Mouse (Mus musculus): ENCODE results near the gene Atp6v0a4. TPM values are rescaled to one million over a fixed set of nuclear protein-coding genes. Genes with fewer than 3 reads are reported as not detected.

The Atp6v0a4 gene
- polyA plus RNA-seq, 1 experiment from 2014 or later = 11.9 TPM

GRCm38 (mm10) chr6:38083204-38083603, 41.2 kb downstream of the Atp6v0a4 start:
- Histone ChIP-seq H3K27ac (replicated peaks) (no peak overlapping the region), H3K9me3 (ENCODE audit: control insufficient read depth, low read length) (no peaks in the 10 kb centered on the region), H3K4me2 (replicated peaks; ENCODE audit: low read depth) (no peak overlapping the region), H3K27me3 (ENCODE audit: control insufficient read depth, insufficient read depth, low read length) (no peaks in the 10 kb centered on the region), H3K4me3 (ENCODE audit: low read depth, low read length) (no peak overlapping the region), H3K4me1 (replicated peaks; ENCODE audit: control insufficient read depth, insufficient read depth) (no peaks in the 10 kb centered on the region), H3K36me3 (ENCODE audit: control insufficient read depth, insufficient read depth, low read length) (no peaks in the 10 kb centered on the region), H3K9ac (ENCODE audit: low read length) (no peak overlapping the region)
- WGBS = 34% methylated on average over 4 of the region's 4 CpGs
- TF ChIP-seq CTCF (IDR thresholded peaks at IDR 0.05; ENCODE audit: low read depth) (no peak), EP300 (optimal IDR thresholded peaks at IDR 0.05) (no peak)
- DNase-seq (ENCODE audit: low spot score) (no peak), ATAC-seq (ENCODE audit: low FRiP score, low TSS enrichment) (peak; percentile 35; the same call in 1 of the 2 replicates)

- no peaks in the 10 kb centered on the region for H3K9me3 ChIP-seq (ENCODE audit: control insufficient read depth, low read length)
- peak; percentile 67; the same call in 1 of the 2 replicates for ATAC-seq (ENCODE audit: low FRiP score, low TSS enrichment)
- no peaks in the 10 kb centered on the region for H3K36me3 ChIP-seq (ENCODE audit: control insufficient read depth, insufficient read depth, low read length)
- no peak for DNase-seq (ENCODE audit: low spot score)
- no peak overlapping the region for H3K9ac ChIP-seq (ENCODE audit: low read length)
- H3K4me3 ChIP-seq (ENCODE audit: low read depth, low read length) = no peak overlapping the region
- no peaks in the 10 kb centered on the region for H3K27me3 ChIP-seq (ENCODE audit: control insufficient read depth, insufficient read depth, low read length)
- peak overlapping the region; percentile 45 for H3K27ac ChIP-seq (replicated peaks)
- H3K4me2 ChIP-seq (replicated peaks; ENCODE audit: low read depth) = no peak overlapping the region
- no peaks in the 10 kb centered on the region for H3K4me1 ChIP-seq (replicated peaks; ENCODE audit: control insufficient read depth, insufficient read depth)
- 44% methylated on average over 11 of the region's 11 CpGs for WGBS
- TF ChIP-seq EP300 (optimal IDR thresholded peaks at IDR 0.05) (no peak), CTCF (IDR thresholded peaks at IDR 0.05; ENCODE audit: low read depth) (no peak)
These were observed 42.6 kb downstream of the Atp6v0a4 start for GRCm38 (mm10) chr6:38081727-38082341.

- Histone ChIP-seq H3K36me3 (ENCODE audit: control insufficient read depth, insufficient read depth, low read length) (no peaks in the 10 kb centered on the region), H3K4me1 (replicated peaks; ENCODE audit: control insufficient read depth, insufficient read depth) (no peaks in the 10 kb centered on the region), H3K4me3 (ENCODE audit: low read depth, low read length) (no peak overlapping the region), H3K27ac (replicated peaks) (no peak overlapping the region), H3K27me3 (ENCODE audit: control insufficient read depth, insufficient read depth, low read length) (no peaks in the 10 kb centered on the region), H3K9ac (ENCODE audit: low read length) (no peak overlapping the region), H3K4me2 (replicated peaks; ENCODE audit: low read depth) (no peak overlapping the region), H3K9me3 (ENCODE audit: control insufficient read depth, low read length) (no peaks in the 10 kb centered on the region)
- 52% methylated on average over 4 of the region's 4 CpGs for WGBS
- TF ChIP-seq EP300 (optimal IDR thresholded peaks at IDR 0.05) (no peak), CTCF (IDR thresholded peaks at IDR 0.05; ENCODE audit: low read depth) (no peak)
- no peak for DNase-seq (ENCODE audit: low spot score)
- no peak for ATAC-seq (ENCODE audit: low FRiP score, low TSS enrichment)
These were observed 44.0 kb downstream of the Atp6v0a4 start for GRCm38 (mm10) chr6:38080364-38080763.

- Histone ChIP-seq H3K36me3 (ENCODE audit: control insufficient read depth, insufficient read depth, low read length) (no peaks in the 10 kb centered on the region), H3K27ac (replicated peaks) (no peak overlapping the region), H3K4me1 (replicated peaks; ENCODE audit: control insufficient read depth, insufficient read depth) (no peaks in the 10 kb centered on the region), H3K27me3 (ENCODE audit: control insufficient read depth, insufficient read depth, low read length) (no peaks in the 10 kb centered on the region), H3K4me2 (replicated peaks; ENCODE audit: low read depth) (no peak overlapping the region), H3K4me3 (ENCODE audit: low read depth, low read length) (no peak overlapping the region), H3K9ac (ENCODE audit: low read length) (no peak overlapping the region), H3K9me3 (ENCODE audit: control insufficient read depth, low read length) (no peaks in the 10 kb centered on the region)
- WGBS = 89% methylated on average over 3 of the region's 3 CpGs
- no peak for ATAC-seq (ENCODE audit: low FRiP score, low TSS enrichment)
- TF ChIP-seq EP300 (optimal IDR thresholded peaks at IDR 0.05) = no peak
- TF ChIP-seq CTCF (IDR thresholded peaks at IDR 0.05; ENCODE audit: low read depth) = no peak
- DNase-seq (ENCODE audit: low spot score) = no peak
These were observed 50.8 kb downstream of the Atp6v0a4 start for GRCm38 (mm10) chr6:38073592-38073991.

GRCm38 (mm10) chr6:38072137-38072796, 52.1 kb downstream of the Atp6v0a4 start:
- H3K4me3 ChIP-seq (ENCODE audit: low read depth, low read length) = no peak overlapping the region
- H3K9me3 ChIP-seq (ENCODE audit: control insufficient read depth, low read length) = no peaks in the 10 kb centered on the region
- TF ChIP-seq CTCF (IDR thresholded peaks at IDR 0.05; ENCODE audit: low read depth) (no peak), EP300 (optimal IDR thresholded peaks at IDR 0.05) (no peak)
- DNase-seq (ENCODE audit: low spot score) (peak; percentile 43), ATAC-seq (ENCODE audit: low FRiP score, low TSS enrichment) (peak; percentile 91)
- no peak overlapping the region for H3K9ac ChIP-seq (ENCODE audit: low read length)
- no peaks in the 10 kb centered on the region for H3K4me1 ChIP-seq (replicated peaks; ENCODE audit: control insufficient read depth, insufficient read depth)
- 58% methylated on average over 5 of the region's 5 CpGs for WGBS
- H3K27me3 ChIP-seq (ENCODE audit: control insufficient read depth, insufficient read depth, low read length) = no peaks in the 10 kb centered on the region
- no peak overlapping the region for H3K4me2 ChIP-seq (replicated peaks; ENCODE audit: low read depth)
- H3K27ac ChIP-seq (replicated peaks) = no peak overlapping the region
- no peaks in the 10 kb centered on the region for H3K36me3 ChIP-seq (ENCODE audit: control insufficient read depth, insufficient read depth, low read length)

- 82% methylated on average over 4 of the region's 4 CpGs for WGBS
- no peaks in the 10 kb centered on the region for H3K4me1 ChIP-seq (replicated peaks; ENCODE audit: control insufficient read depth, insufficient read depth)
- TF ChIP-seq EP300 (optimal IDR thresholded peaks at IDR 0.05) (no peak), CTCF (IDR thresholded peaks at IDR 0.05; ENCODE audit: low read depth) (no peak)
- no peaks in the 10 kb centered on the region for H3K36me3 ChIP-seq (ENCODE audit: control insufficient read depth, insufficient read depth, low read length)
- H3K4me3 ChIP-seq (ENCODE audit: low read depth, low read length) = no peak overlapping the region
- H3K9ac ChIP-seq (ENCODE audit: low read length) = no peak overlapping the region
- no peak for DNase-seq (ENCODE audit: low spot score)
- H3K4me2 ChIP-seq (replicated peaks; ENCODE audit: low read depth) = no peak overlapping the region
- H3K27ac ChIP-seq (replicated peaks) = no peak overlapping the region
- ATAC-seq (ENCODE audit: low FRiP score, low TSS enrichment) = no peak
- H3K27me3 ChIP-seq (ENCODE audit: control insufficient read depth, insufficient read depth, low read length) = no peaks in the 10 kb centered on the region
- no peaks in the 10 kb centered on the region for H3K9me3 ChIP-seq (ENCODE audit: control insufficient read depth, low read length)
These were observed 53.1 kb downstream of the Atp6v0a4 start for GRCm38 (mm10) chr6:38071256-38071655.

Measured in stomach, postnatal 0 days (tissue).